Mouse (Mus musculus): Measurements from ENCODE around the gene Mindy4. TPM values are rescaled to one million over a fixed set of nuclear protein-coding genes. Genes with fewer than 3 reads are reported as not detected.

Gene Mindy4
- total RNA-seq, 1 experiment from 2014 or later = not detected

DNA sequence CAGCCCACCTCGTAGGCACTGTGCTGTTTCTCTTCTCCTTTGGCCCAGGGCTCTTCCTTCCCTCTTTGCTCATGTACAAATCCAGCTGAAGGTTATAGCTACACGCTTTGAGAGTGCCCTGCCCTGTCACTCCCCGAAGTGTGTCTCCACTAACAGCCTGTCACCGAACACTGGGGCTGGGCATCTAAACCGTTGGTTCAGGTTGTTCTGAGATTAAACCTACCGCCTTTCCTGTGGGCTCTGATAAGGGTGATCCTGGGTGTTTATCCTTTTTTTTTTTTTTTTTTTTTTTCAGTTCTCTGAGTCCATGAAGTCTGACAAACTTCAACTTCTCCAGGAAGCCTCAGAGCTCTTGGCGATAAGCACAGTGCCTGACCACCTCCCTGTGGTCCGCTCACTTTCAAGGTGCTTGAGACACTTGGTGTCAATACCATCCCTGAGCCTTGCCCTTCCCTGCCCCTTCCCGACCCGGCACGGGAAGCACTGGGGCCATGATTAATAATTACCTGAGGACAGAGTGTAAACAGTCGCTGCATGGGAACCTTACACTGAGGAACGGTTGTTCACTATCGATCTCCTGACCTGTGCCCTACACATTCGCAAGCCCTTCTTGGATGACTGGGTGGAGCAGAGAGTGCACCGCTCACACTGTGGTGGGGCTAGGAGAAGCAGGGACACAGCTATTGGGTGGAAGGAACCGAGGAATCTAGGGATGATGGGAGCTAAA lies 120.9 kb downstream of the Mindy4 start:
- no peak for ATAC-seq (replicated peaks; ENCODE audit: insufficient number of reproducible peaks, low FRiP score, low TSS enrichment, poor library complexity, severe bottlenecking)

DNA sequence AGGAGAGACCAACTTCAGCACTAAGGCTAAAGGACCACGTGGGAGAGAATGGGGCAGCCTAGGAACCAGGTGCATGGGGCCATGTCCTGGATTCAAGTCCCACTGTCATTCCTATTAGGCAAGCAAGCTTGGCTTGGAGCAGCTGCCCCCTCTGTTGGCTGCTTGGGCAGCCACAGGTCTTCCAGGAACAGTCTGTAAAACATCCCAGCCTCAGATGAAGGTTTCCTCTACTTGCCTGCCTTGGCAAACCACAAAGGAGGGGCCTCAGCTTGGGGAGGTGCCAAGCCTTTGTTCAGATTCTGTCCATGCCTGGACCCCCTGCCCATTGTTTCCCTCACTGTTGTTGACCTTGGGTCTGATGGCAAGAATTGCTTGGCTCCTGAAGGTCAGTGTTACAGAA lies 121.6 kb downstream of the Mindy4 start:
- ATAC-seq (replicated peaks; ENCODE audit: insufficient number of reproducible peaks, low FRiP score, low TSS enrichment, poor library complexity, severe bottlenecking) = no peak

DNA sequence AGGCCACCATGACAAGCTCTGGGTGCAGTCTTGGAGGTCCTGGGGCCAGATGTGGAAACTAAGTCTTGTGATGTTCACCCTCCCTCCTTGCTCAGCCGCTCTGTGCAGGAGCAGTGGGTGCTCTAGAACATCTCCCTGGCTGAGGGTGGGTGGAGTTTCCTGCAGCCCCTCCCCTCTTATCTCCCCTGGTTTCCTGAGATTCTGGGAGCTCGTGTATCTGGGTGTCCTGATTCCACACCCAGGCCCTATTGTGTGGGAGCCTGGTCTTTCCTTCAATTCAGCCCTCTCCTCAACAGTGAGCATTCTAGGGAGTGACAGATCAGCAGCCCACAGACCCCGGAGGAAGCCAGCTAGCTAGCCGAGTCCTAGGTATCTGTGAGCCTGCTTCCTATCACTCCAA lies 123.1 kb downstream of the Mindy4 start:
- no peak for ATAC-seq (replicated peaks; ENCODE audit: insufficient number of reproducible peaks, low FRiP score, low TSS enrichment, poor library complexity, severe bottlenecking)

DNA sequence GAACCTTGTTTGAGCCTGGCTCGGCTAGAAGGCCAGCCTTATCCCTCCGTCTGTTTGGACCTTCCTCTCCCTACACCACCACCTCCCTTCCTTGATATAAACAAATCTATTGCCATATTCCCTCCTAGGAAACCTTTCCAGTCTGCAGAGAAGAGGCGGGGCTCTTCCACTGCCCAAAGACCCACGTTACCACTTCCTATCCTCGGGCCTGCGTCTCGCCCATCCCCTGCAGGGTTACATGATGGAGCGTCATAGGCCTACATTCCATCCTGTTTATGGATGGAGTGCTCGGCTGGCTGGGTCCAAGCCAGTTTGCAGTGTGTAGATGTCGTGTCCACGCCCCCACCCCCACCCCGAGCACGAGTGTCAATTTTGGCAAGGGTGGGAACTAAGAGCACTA lies 124.1 kb downstream of the Mindy4 start:
- no peak for ATAC-seq (replicated peaks; ENCODE audit: insufficient number of reproducible peaks, low FRiP score, low TSS enrichment, poor library complexity, severe bottlenecking)

DNA sequence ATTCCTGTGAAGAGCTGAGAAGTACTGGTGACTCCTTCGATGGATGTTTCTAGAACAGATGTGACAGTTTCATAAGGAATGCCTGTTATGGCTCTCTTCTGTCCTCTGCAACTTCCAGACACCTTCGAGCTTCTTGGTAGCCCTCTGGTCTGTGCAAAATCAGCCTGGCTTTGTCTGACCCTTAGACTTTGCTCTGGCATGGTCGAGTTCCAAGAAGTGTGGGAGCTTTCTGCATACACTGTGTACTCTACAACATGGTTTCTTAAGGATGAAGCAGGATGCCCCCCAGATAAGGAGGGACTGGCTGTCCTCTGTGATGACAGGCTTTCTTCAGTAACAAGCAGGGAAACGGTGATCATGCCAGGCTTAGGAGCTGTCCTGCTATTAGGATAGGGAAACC lies 125.0 kb downstream of the Mindy4 start:
- no peak for ATAC-seq (replicated peaks; ENCODE audit: insufficient number of reproducible peaks, low FRiP score, low TSS enrichment, poor library complexity, severe bottlenecking)

DNA sequence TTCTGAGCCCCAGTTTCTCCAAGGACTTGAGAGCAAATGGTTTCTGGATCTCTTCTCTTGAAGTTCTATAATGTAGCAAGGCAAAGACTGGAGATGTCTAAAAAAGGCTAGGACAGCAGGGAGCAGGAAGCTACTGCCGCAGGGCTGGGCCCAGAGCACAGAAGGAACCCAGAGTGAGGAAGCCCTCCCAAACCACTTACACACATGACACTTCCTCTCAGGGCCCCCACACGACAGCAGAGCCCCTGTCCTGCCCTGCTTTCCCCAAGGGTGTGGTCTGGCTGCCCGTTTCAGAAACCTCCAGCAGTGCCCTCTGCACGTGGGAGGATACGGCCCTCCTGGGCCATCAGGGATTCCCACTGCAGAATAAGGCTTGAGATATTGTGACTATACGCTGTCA lies 128.1 kb downstream of the Mindy4 start:
- ATAC-seq (replicated peaks; ENCODE audit: insufficient number of reproducible peaks, low FRiP score, low TSS enrichment, poor library complexity, severe bottlenecking) = no peak; the same call in 1 of the 2 replicates

DNA sequence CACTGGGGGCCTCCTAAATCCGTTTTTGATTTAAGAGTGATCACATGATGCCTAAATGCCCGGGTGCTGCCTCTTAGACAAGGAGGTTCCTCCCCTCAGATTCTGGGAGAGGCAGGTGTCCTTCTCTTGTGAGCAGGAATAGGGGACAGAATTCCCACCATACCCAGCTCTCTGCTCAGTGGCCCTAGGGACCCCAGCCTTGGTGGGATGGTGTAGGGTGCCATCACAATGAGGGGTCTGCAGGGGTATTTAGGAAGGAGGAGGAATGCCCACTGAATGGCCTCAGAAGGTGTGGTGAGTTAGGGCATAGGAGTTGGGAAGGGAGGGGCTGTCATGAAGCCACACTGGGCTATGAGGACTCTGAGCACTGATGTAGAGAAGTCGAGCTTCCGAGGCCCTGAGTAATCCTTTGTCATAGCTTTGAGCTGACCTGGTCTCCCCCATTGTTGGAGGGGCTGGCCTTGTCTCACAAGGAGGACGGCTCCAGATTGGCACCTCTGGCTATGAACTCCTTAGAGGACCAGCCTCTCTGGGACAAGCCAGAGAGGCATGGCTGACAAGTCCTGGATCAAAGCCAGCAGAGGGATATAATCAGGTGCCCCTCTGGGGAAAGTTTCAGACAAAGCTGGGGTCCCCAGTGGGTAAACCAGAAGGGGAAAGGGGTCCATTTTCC lies 129.1 kb downstream of the Mindy4 start:
- ATAC-seq (replicated peaks; ENCODE audit: insufficient number of reproducible peaks, low FRiP score, low TSS enrichment, poor library complexity, severe bottlenecking) = no peak

DNA sequence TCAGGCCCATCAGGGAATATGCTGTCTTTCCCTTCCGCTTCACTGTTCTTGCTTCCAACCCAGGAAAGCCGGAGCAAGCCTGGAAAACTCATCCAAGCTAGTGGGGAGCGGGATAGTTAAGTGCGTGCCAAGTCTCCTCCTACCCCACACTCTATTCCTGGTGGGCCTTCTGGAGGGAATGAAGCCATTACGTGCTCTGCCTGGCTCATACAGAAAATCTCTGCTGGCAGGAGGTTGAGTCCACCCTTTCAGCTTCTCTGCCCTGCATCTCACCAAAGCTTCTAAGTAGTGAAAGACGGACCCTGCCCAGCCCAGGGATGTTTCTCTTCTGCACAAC lies 129.6 kb downstream of the Mindy4 start:
- ATAC-seq (replicated peaks; ENCODE audit: insufficient number of reproducible peaks, low FRiP score, low TSS enrichment, poor library complexity, severe bottlenecking) = no peak

DNA sequence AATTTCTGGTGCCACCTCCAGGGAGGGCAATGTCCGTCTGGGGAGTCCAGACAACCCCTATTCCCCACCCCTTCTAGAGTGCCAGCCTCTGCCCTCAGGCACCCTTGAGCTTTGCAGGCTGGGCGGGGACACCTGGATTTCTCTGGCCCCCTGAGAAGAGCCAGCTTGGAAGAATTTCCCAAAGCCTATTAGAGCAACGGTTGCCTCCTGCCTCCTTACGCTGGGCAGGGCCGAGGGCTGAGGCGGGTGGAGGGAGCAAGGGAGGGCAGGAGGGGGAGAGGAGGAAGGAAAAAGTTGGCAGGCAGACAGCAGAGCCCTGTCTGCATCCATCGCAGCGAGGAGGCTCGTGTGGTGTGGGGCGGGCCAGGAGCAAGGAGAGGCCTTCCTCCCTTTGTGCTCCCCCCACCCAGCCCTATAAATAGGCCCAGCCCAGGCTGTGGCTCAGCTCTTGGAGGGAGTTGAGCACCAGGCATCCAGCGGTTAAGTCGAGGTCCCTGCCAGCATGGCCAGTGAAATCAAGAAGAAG lies 132.9 kb downstream of the Mindy4 start, which contains the start of gene Aqp1:
Aqp1 (plus strand) TSS at position 444 of the 526 bp plus-strand sequence.
- ATAC-seq (replicated peaks; ENCODE audit: insufficient number of reproducible peaks, low FRiP score, low TSS enrichment, poor library complexity, severe bottlenecking) = no peak

DNA sequence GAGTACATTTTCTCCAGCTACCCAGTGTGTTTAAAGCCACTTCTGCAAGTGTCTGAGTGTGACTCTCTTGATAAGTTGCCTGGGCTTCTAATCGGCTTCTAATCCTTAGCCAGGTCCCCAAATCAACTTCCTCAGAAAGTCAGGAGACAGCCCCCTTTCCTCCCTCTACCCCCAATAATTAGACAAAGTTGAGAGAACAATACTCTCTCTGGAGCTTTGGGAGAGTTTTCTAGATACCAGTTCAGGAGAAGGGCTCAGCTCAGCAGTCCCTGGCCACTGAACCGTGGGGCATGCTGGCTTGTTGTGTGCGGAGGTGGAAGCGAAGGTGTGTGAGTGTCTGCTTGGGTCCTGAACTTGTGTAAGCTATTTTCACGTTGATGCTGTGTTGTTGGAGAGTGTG lies 134.1 kb downstream of the Mindy4 start:
- ATAC-seq (replicated peaks; ENCODE audit: insufficient number of reproducible peaks, low FRiP score, low TSS enrichment, poor library complexity, severe bottlenecking) = no peak

DNA sequence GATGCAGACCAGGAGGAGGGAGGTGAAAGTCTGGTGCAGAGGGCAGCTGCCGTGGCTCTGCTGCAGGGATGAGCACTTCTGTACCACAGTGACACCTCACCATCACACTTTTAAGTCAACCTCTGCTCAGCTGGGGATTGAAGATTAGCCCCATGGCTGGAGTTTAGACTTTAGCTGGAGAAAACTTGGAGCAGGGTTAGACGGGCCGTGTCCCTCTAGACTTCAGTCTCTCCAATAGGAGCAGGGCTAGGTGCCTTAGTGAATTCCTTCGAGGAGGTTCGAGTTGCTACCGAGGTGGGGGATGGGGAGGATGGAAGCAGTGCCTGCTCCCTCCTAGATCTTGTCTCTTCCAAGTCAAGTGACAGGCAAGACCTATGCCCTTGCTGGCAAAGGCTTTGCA lies 134.9 kb downstream of the Mindy4 start:
- ATAC-seq (replicated peaks; ENCODE audit: insufficient number of reproducible peaks, low FRiP score, low TSS enrichment, poor library complexity, severe bottlenecking) = no peak

DNA sequence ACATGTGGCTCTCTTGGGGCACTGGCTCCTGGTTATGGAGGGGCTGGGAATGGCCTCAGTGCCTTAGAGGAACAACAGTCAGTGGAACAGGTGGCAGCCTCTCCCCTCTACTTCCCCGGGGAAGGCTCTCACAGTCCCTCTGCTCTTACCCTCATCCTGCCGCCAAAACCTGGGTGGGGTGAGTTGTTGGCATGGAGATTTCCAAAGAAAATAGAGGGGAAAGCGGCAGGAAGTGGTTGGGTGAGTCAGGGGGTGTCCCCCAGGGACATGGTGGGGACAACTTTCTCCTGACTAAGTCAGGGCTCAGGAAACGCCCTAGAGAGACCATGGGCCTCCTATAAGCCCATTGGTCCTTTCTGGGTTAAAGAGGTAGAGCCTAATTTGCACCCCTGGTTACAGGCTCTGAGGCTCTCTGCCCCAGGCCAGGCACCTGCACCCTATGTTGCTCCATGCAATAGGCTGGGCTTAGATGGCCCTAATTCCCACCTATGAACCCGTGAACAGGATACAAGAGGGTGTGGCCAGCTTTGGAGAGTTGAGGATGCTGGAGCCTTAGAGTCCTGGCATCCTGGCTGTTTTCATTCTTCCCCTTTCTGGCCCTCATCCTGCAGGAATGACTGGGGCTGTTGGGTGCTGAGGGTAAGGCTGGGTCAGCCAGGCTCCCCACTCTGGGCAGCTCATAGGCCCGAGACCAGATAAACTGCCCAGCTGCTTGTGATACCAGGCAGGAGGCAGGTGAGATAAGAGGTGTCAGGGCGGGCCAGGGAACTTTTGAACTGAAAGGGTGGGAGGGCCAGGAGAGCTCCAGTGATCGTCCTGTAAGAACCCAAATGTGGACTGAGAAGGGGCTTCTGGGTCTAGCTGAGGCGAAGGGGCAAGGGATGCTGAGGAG lies 136.0 kb downstream of the Mindy4 start:
- ATAC-seq (replicated peaks; ENCODE audit: insufficient number of reproducible peaks, low FRiP score, low TSS enrichment, poor library complexity, severe bottlenecking) = no peak

DNA sequence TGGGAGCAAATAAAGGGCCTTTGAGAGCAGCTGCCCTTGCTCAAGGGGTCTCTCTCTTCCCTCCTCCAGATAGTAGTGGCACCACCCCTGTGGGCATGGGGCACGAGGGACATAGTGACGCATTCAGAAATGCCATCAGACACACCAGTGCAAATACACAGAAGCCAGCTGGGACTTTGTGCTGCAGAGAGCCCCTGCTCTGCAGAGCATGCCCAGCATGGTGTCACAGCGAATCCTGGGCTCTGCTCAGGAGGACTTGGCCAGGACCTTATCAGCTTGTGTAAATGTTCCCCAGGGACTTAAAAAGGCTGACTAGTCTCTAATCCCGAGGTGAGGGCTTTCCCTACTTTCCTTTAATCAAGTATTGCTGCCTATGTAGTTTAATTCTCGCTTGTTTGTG lies 138.5 kb downstream of the Mindy4 start:
- no peak for ATAC-seq (replicated peaks; ENCODE audit: insufficient number of reproducible peaks, low FRiP score, low TSS enrichment, poor library complexity, severe bottlenecking)

DNA sequence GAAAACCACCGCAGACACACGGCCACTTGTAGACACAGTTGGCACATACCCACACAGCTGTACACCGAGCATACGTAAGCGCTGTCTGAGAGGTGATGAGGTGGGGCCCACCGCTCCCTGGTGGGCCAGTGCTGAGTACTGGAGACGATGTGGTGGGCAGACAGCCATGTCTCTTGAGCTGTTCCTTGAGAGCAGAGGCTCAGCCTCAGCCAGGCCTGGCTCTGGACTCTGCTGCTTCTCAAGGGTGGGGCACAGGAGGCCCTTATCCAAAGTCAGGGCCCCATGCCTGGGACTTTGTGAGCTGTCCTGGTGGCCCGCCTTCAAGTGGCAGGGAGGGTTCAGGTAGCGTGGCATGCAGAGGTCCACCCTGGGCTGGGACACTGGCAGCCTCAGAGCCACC lies 139.1 kb downstream of the Mindy4 start:
- ATAC-seq (replicated peaks; ENCODE audit: insufficient number of reproducible peaks, low FRiP score, low TSS enrichment, poor library complexity, severe bottlenecking) = no peak

DNA sequence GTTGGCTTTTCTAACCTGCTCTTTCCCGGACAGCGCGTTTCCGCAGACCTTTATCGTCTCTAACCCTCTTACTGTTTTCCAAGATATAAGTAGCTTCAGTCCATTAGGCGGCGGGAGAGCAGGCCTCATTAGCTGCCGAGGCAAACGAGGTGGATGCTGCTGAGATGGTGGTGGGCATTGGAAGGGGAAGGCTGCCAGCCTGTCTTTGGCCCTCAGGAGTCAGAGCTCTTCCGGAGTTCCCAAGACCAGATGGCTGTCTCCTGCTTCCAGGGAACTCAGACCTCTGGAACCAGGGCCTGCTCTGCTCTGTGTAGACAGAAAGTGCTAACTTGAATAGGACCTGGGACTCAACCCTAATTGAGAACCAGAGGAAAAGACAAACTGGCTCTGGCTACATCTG lies 140.3 kb downstream of the Mindy4 start:
- no peak for ATAC-seq (replicated peaks; ENCODE audit: insufficient number of reproducible peaks, low FRiP score, low TSS enrichment, poor library complexity, severe bottlenecking)

DNA sequence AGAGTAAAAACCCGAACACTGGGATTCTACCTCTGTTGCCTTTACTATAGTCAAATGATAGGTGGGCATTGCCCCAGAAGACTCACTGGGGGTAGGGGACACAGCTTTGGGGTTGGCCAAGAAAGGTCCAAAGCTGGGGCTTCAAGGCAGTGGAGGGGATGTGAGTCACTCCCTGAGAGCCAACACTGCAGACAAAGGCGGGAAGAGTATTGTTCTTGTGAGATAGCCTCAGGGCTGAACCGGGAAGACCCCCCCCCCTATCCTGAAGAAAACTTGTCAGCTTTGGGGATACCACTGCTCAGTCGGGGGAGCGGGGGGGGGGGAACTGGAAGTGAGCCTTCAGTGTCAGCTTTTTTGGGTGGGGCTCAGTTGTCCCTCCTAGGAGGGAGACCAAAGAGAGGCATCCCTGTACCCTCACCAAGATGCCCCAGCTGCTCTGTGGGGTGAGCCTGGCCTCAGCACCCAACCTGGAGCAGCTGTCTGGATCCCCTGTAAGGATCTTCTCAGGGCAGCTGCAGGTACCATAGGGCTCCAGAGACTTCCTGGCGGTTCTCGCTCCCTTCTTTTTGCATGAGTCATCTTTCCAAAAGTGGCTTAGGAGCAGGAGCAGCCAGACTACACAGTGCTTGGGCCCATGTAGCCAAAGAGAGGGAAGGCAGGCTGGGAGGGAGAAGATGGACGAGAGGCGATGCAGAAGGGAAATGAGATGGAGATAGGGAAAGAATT lies 141.3 kb downstream of the Mindy4 start:
- ATAC-seq (replicated peaks; ENCODE audit: insufficient number of reproducible peaks, low FRiP score, low TSS enrichment, poor library complexity, severe bottlenecking) = no peak

DNA sequence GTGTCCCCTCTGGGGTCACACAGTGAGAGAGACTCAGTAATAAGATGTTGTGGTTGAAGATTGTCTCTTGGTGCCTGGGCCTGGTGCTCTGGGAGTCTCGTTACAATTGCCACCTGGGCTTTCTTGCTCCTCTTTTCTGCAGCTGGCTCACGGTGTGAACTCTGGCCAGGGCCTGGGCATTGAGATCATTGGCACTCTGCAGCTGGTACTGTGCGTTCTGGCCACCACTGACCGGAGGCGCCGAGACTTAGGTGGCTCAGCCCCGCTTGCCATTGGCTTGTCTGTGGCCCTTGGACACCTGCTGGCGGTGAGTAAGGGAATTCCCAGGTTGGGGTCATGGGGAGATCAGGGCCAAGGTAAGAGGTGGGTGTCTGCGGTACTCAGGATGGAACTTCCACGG lies 142.1 kb downstream of the Mindy4 start:
- no peak for ATAC-seq (replicated peaks; ENCODE audit: insufficient number of reproducible peaks, low FRiP score, low TSS enrichment, poor library complexity, severe bottlenecking)

DNA sequence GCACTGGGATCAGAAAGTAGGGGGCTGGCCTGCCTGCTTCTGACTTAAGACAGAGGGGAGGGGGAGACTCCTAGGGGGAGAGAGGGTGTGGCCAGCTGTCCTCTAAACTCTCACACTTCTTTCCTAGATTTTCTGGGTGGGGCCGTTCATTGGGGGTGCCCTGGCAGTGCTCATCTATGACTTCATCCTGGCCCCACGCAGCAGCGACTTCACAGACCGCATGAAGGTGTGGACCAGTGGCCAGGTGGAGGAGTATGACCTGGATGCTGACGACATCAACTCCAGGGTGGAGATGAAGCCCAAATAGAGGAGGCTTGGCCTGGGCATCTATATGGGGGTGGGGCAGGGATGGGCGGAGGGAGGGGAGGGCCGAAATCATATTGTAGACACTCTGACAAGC lies 143.3 kb downstream of the Mindy4 start:
- ATAC-seq (replicated peaks; ENCODE audit: insufficient number of reproducible peaks, low FRiP score, low TSS enrichment, poor library complexity, severe bottlenecking) = no peak

All from monocyte, adult 5-6 weeks (primary cell).